Mouse (Mus musculus): ENCODE measurements at regions not wholly inside any gene's neighbourhood (a gene's known extent, or its start where the extent isn't known, plus 50 kb on each side); places are given as distances from the start of the nearest gene placed in this dataset.

GRCm38 (mm10) chr14:102663240-102663639 is 319.2 kb downstream of the Kctd12 start:
- DNase-seq (ENCODE audit: low spot score in 2 of 2): no peak

GRCm38 (mm10) chr14:102660351-102660750 is 322.1 kb downstream of the Kctd12 start:
- DNase-seq (ENCODE audit: low spot score in 2 of 2): no peak

- DNase-seq (ENCODE audit: low spot score in 2 of 2): no peak
These were observed 326.2 kb downstream of the Kctd12 start for GRCm38 (mm10) chr14:102656235-102656634.

- DNase-seq (ENCODE audit: low spot score in 2 of 2): no peak
These were observed 352.8 kb downstream of the Kctd12 start for GRCm38 (mm10) chr14:102629601-102630000.

- no peak for DNase-seq (ENCODE audit: low spot score in 2 of 2)
These were observed 360.9 kb downstream of the Kctd12 start for GRCm38 (mm10) chr14:102621546-102621945.

GRCm38 (mm10) chr14:102619056-102619455 is 363.4 kb downstream of the Kctd12 start:
- no peak for DNase-seq (ENCODE audit: low spot score in 2 of 2)

GRCm38 (mm10) chr14:102615588-102616309 is 366.7 kb downstream of the Kctd12 start:
- no peak for DNase-seq (ENCODE audit: low spot score in 2 of 2)

- no peak for DNase-seq (ENCODE audit: low spot score in 2 of 2)
These were observed 376.4 kb downstream of the Kctd12 start for GRCm38 (mm10) chr14:102606055-102606454.

- DNase-seq (ENCODE audit: low spot score in 2 of 2): no peak
These were observed 387.6 kb downstream of the Kctd12 start for GRCm38 (mm10) chr14:102594850-102595249.

- DNase-seq (ENCODE audit: low spot score in 2 of 2): no peak
These were observed 428.7 kb downstream of the Kctd12 start for GRCm38 (mm10) chr14:102553781-102554180.

GRCm38 (mm10) chr14:102552598-102552997 is 429.8 kb downstream of the Kctd12 start:
- no peak for DNase-seq (ENCODE audit: low spot score in 2 of 2)

- no peak for DNase-seq (ENCODE audit: low spot score in 2 of 2)
These were observed 457.4 kb downstream of the Kctd12 start for GRCm38 (mm10) chr14:102524894-102525577.

- no peak for DNase-seq (ENCODE audit: low spot score in 2 of 2)
These were observed 465.7 kb downstream of the Kctd12 start for GRCm38 (mm10) chr14:102516765-102517164.

GRCm38 (mm10) chr14:102514527-102514926 is 467.9 kb downstream of the Kctd12 start:
- DNase-seq (ENCODE audit: low spot score in 2 of 2): no peak

GRCm38 (mm10) chr14:102512651-102513050 is 469.8 kb downstream of the Kctd12 start:
- no peak for DNase-seq (ENCODE audit: low spot score in 2 of 2)

- no peak for DNase-seq (ENCODE audit: low spot score in 2 of 2)
These were observed 470.6 kb downstream of the Kctd12 start for GRCm38 (mm10) chr14:102511691-102512383.

GRCm38 (mm10) chr14:102510387-102510786 is 472.1 kb downstream of the Kctd12 start:
- peak; percentile 8 to 64 for DNase-seq (ENCODE audit: low spot score in 2 of 2)

- DNase-seq (ENCODE audit: low spot score in 2 of 2): no peak
These were observed 476.6 kb downstream of the Kctd12 start for GRCm38 (mm10) chr14:102505696-102506321.

- DNase-seq (ENCODE audit: low spot score in 2 of 2): no peak
These were observed 485.3 kb downstream of the Kctd12 start for GRCm38 (mm10) chr14:102497179-102497578.

- no peak for DNase-seq (ENCODE audit: low spot score in 2 of 2)
These were observed 490.1 kb downstream of the Kctd12 start for GRCm38 (mm10) chr14:102492376-102492775.

GRCm38 (mm10) chr14:102491205-102491604 is 491.2 kb downstream of the Kctd12 start:
- no peak for DNase-seq (ENCODE audit: low spot score in 2 of 2)

- DNase-seq (ENCODE audit: low spot score in 2 of 2): no peak
These were observed 505.3 kb downstream of the Kctd12 start for GRCm38 (mm10) chr14:102477162-102477561.
